Mouse (Mus musculus): ENCODE measurements at regions not wholly inside any gene's neighbourhood (a gene's known extent, or its start where the extent isn't known, plus 50 kb on each side); places are given as distances from the start of the nearest gene placed in this dataset.

DNA sequence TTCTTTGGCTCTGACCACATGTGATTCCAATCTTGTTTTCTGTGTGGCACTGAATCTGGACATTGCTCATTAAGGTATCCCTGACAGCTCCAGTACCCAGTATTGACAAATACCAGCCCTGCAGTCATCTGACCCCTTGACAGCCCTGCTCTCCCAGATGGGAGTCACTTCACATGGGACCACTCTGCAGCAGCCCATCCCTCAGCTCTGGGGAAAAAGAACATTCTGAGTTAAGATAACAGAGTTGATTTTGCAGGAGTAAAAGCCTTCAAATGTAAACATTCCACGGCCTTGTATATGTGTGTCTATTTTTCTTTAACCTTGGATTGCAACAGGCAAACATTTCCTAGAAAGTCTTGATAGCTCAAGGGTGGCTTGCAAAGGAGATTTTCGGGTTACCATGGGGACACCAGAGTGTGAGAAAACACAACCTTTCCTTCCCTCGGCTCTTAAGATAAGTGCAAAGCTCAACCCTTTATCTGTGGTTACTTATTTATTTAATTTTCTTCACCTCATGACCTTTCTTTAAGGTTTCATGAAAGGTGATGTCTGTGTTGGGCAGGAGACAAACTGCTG lies 444.4 kb upstream of the Sox11 start:
- H3K9ac ChIP-seq (ENCODE audit: low read depth, low read length): no peak overlapping the region
- ATAC-seq: no peak
- no peak overlapping the region for H3K4me3 ChIP-seq (ENCODE audit: low read depth, low read length)
- H3K9me3 ChIP-seq (replicated peaks; ENCODE audit: control insufficient read depth, low read length, poor library complexity, severe bottlenecking): no peaks in the 10 kb centered on the region
- WGBS: 55% methylated on average over 3 of the region's 3 CpGs
- H3K27me3 ChIP-seq (ENCODE audit: control insufficient read depth, insufficient read depth, low read depth, low read length): no peaks in the 10 kb centered on the region
- H3K4me2 ChIP-seq (ENCODE audit: low read length): no peak overlapping the region
- no peak overlapping the region for H3K27ac ChIP-seq (ENCODE audit: low read length)
- no peaks in the 10 kb centered on the region for H3K4me1 ChIP-seq (ENCODE audit: control insufficient read depth, insufficient read depth, low read length)
- H3K36me3 ChIP-seq (ENCODE audit: control insufficient read depth, insufficient read depth, low read length): no peaks in the 10 kb centered on the region

DNA sequence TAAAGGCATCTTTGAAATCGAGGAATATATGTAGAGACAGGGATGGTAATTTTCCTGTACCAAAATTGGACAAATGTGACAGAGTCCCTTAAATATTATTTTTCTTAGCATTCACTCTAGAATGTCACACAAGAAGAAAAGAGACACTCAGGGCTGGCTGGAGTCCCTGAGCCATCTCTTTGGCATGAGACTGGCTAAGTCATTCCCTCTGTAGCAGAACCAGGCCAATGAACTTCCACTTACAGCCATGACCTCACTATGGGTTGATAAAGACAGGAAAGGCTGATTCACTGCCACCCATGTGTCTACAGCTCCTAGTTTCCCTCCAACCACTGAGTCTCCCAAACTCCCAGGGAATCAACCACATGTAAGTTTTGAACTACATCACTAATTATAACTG lies 438.4 kb upstream of the Sox11 start:
- Histone ChIP-seq H3K36me3 (ENCODE audit: control insufficient read depth, insufficient read depth, low read length) (no peaks in the 10 kb centered on the region), H3K4me1 (ENCODE audit: control insufficient read depth, insufficient read depth, low read length) (no peaks in the 10 kb centered on the region), H3K27ac (ENCODE audit: low read length) (no peak overlapping the region), H3K9me3 (replicated peaks; ENCODE audit: control insufficient read depth, low read length, poor library complexity, severe bottlenecking) (no peaks in the 10 kb centered on the region), H3K4me3 (ENCODE audit: low read depth, low read length) (no peak overlapping the region), H3K27me3 (ENCODE audit: control insufficient read depth, insufficient read depth, low read depth, low read length) (no peaks in the 10 kb centered on the region), H3K4me2 (ENCODE audit: low read length) (no peak overlapping the region), H3K9ac (ENCODE audit: low read depth, low read length) (no peak overlapping the region)
- ATAC-seq: no peak
- 88% methylated on average over 1 of the region's 1 CpGs for WGBS

DNA sequence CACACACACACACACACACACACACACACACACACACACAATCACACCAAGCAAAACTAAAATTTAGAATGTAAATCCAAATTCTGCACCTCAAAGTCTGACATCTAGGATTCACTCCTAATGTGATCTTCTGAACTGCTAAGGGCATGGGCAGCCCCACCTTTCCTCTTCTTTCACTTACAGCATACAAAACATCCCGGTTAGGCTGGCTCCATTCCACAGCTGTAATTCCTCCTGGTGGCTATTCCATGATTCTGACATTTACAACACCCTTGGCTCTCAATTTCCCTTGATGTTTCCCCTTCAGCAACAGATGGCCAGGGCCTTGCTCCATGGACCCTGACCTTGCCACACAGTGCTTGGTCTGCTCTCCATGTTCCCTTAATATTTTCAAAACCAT lies 423.6 kb upstream of the Sox11 start:
- Histone ChIP-seq H3K27me3 (ENCODE audit: control insufficient read depth, insufficient read depth, low read depth, low read length) (no peaks in the 10 kb centered on the region), H3K4me2 (ENCODE audit: low read length) (no peak overlapping the region), H3K36me3 (ENCODE audit: control insufficient read depth, insufficient read depth, low read length) (no peaks in the 10 kb centered on the region), H3K4me3 (ENCODE audit: low read depth, low read length) (no peak overlapping the region), H3K9me3 (replicated peaks; ENCODE audit: control insufficient read depth, low read length, poor library complexity, severe bottlenecking) (no peaks in the 10 kb centered on the region), H3K4me1 (ENCODE audit: control insufficient read depth, insufficient read depth, low read length) (no peaks in the 10 kb centered on the region), H3K9ac (ENCODE audit: low read depth, low read length) (no peak overlapping the region), H3K27ac (ENCODE audit: low read length) (no peak overlapping the region)
- ATAC-seq: no peak
- WGBS: 69% methylated on average over 1 of the region's 1 CpGs

DNA sequence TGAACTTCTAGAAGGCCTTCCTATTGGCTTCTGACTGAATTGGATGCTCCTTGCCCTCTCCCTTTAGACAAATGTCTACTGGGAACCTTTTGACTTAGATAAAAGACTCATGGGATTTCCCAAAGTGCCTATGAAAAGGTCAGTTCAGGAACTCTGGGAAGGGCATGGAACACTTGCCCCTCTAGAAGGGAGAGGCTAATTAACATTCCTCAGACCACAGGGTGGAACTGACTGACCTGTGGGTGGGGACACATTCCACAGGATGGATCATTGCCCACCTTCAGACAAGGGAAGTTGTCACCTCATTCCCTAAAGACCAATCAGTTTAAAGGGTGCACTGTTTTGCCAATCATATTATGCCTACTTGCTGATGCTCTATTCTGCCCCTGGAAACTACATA lies 416.6 kb upstream of the Sox11 start:
- no peak overlapping the region for H3K4me2 ChIP-seq (ENCODE audit: low read length)
- H3K27ac ChIP-seq (ENCODE audit: low read length): no peak overlapping the region
- H3K27me3 ChIP-seq (ENCODE audit: control insufficient read depth, insufficient read depth, low read depth, low read length): no peaks in the 10 kb centered on the region
- H3K4me1 ChIP-seq (ENCODE audit: control insufficient read depth, insufficient read depth, low read length): no peaks in the 10 kb centered on the region
- H3K4me3 ChIP-seq (ENCODE audit: low read depth, low read length): no peak overlapping the region
- no peak overlapping the region for H3K9ac ChIP-seq (ENCODE audit: low read depth, low read length)
- H3K36me3 ChIP-seq (ENCODE audit: control insufficient read depth, insufficient read depth, low read length): no peaks in the 10 kb centered on the region
- ATAC-seq: no peak
- no peaks in the 10 kb centered on the region for H3K9me3 ChIP-seq (replicated peaks; ENCODE audit: control insufficient read depth, low read length, poor library complexity, severe bottlenecking)

GRCm38 (mm10) chr12:27757641-27758040 lies 415.3 kb upstream of the Sox11 start:
- H3K27me3 ChIP-seq (ENCODE audit: control insufficient read depth, insufficient read depth, low read depth, low read length): no peaks in the 10 kb centered on the region
- no peak overlapping the region for H3K4me3 ChIP-seq (ENCODE audit: low read depth, low read length)
- no peak overlapping the region for H3K9ac ChIP-seq (ENCODE audit: low read depth, low read length)
- no peaks in the 10 kb centered on the region for H3K36me3 ChIP-seq (ENCODE audit: control insufficient read depth, insufficient read depth, low read length)
- H3K4me2 ChIP-seq (ENCODE audit: low read length): no peak overlapping the region
- no peak for ATAC-seq
- H3K9me3 ChIP-seq (replicated peaks; ENCODE audit: control insufficient read depth, low read length, poor library complexity, severe bottlenecking): no peaks in the 10 kb centered on the region
- no peak overlapping the region for H3K27ac ChIP-seq (ENCODE audit: low read length)
- H3K4me1 ChIP-seq (ENCODE audit: control insufficient read depth, insufficient read depth, low read length): no peaks in the 10 kb centered on the region

GRCm38 (mm10) chr12:27724619-27725200 lies 382.3 kb upstream of the Sox11 start:
- H3K4me3 ChIP-seq (ENCODE audit: low read depth, low read length): no peak overlapping the region
- no peak overlapping the region for H3K27ac ChIP-seq (ENCODE audit: low read length)
- H3K4me1 ChIP-seq (ENCODE audit: control insufficient read depth, insufficient read depth, low read length): peaks cover 2% of the 10 kb centered on the region; the same call in 1 of the 2 replicates
- no peak for ATAC-seq
- no peaks in the 10 kb centered on the region for H3K36me3 ChIP-seq (ENCODE audit: control insufficient read depth, insufficient read depth, low read length)
- no peaks in the 10 kb centered on the region for H3K9me3 ChIP-seq (replicated peaks; ENCODE audit: control insufficient read depth, low read length, poor library complexity, severe bottlenecking)
- no peak overlapping the region for H3K4me2 ChIP-seq (ENCODE audit: low read length)
- H3K9ac ChIP-seq (ENCODE audit: low read depth, low read length): no peak overlapping the region
- WGBS: 51% methylated on average over 5 of the region's 5 CpGs
- H3K27me3 ChIP-seq (ENCODE audit: control insufficient read depth, insufficient read depth, low read depth, low read length): no peaks in the 10 kb centered on the region

DNA sequence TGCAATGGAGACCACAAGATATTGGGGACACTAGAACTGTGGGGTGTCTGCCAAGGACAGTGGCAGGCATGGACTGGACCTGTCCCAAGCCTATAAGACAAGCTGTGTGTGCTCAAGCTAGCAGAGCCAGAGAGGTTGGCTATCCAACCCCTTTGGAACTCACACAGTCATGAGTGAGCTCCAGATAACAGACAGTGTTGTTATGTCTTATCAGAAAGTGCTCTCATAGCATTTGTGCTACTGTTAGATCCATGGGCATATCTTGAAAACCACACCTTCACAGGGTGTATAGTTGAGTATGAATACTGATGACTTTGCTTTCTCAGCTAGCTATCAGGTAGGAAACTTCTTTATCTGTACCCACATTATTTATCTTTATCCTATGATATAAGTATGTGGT lies 338.1 kb upstream of the Sox11 start:
- no peak overlapping the region for H3K4me2 ChIP-seq (ENCODE audit: low read length)
- ATAC-seq: no peak
- H3K9me3 ChIP-seq (replicated peaks; ENCODE audit: control insufficient read depth, low read length, poor library complexity, severe bottlenecking): no peaks in the 10 kb centered on the region
- no peaks in the 10 kb centered on the region for H3K36me3 ChIP-seq (ENCODE audit: control insufficient read depth, insufficient read depth, low read length)
- H3K4me3 ChIP-seq (ENCODE audit: low read depth, low read length): no peak overlapping the region
- no peaks in the 10 kb centered on the region for H3K4me1 ChIP-seq (ENCODE audit: control insufficient read depth, insufficient read depth, low read length)
- no peaks in the 10 kb centered on the region for H3K27me3 ChIP-seq (ENCODE audit: control insufficient read depth, insufficient read depth, low read depth, low read length)
- H3K9ac ChIP-seq (ENCODE audit: low read depth, low read length): no peak overlapping the region
- no peak overlapping the region for H3K27ac ChIP-seq (ENCODE audit: low read length)

- Histone ChIP-seq H3K27ac (ENCODE audit: low read length) (no peak overlapping the region), H3K4me3 (ENCODE audit: low read depth, low read length) (no peak overlapping the region), H3K9me3 (replicated peaks; ENCODE audit: control insufficient read depth, low read length, poor library complexity, severe bottlenecking) (no peaks in the 10 kb centered on the region), H3K4me1 (ENCODE audit: control insufficient read depth, insufficient read depth, low read length) (peaks cover 17% of the 10 kb centered on the region), H3K36me3 (ENCODE audit: control insufficient read depth, insufficient read depth, low read length) (no peaks in the 10 kb centered on the region), H3K9ac (ENCODE audit: low read depth, low read length) (no peak overlapping the region), H3K27me3 (ENCODE audit: control insufficient read depth, insufficient read depth, low read depth, low read length) (no peaks in the 10 kb centered on the region), H3K4me2 (ENCODE audit: low read length) (no peak overlapping the region)
- ATAC-seq: no peak
Observed at GRCm38 (mm10) chr12:27673404-27673803, 331.0 kb upstream of the Sox11 start.

DNA sequence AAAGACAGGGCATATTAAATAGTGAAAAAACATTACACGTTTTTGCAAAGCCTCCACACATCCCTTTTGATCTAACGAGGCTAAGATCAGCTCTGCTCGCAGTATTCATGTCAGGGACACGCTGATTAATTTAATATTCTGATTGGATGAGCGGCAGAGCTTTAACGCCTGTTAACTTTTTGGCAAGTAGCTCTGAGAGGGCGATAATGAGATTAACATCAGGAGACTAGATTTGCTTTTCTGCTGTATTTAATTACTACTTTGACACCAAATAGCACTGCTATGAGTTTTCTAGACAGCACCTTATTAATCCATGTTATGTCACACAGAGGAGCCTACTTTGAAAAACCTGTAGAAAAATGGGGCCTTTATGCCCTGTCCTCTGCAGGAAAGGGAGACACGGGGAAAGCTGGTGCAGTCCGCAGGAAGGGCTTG lies 328.3 kb upstream of the Sox11 start:
- Histone ChIP-seq H3K9ac (ENCODE audit: low read depth, low read length) (no peak overlapping the region), H3K4me1 (ENCODE audit: control insufficient read depth, insufficient read depth, low read length) (peaks cover 17% of the 10 kb centered on the region), H3K27me3 (ENCODE audit: control insufficient read depth, insufficient read depth, low read depth, low read length) (no peaks in the 10 kb centered on the region), H3K27ac (ENCODE audit: low read length) (peak overlapping the region; percentile 12), H3K9me3 (replicated peaks; ENCODE audit: control insufficient read depth, low read length, poor library complexity, severe bottlenecking) (no peaks in the 10 kb centered on the region), H3K4me2 (ENCODE audit: low read length) (peak overlapping the region; percentile 46), H3K36me3 (ENCODE audit: control insufficient read depth, insufficient read depth, low read length) (no peaks in the 10 kb centered on the region), H3K4me3 (ENCODE audit: low read depth, low read length) (no peak overlapping the region)
- WGBS: 11% methylated on average over 9 of the region's 9 CpGs
- peak; percentile 61 for ATAC-seq
